Mouse (Mus musculus): Measurements from ENCODE around the gene Hoxa3. TPM values are rescaled to one million over a fixed set of nuclear protein-coding genes. Genes with fewer than 3 reads are reported as not detected.
A peak's percentile ranks its signal among the peaks of the same experiment; 100 is the strongest.

Gene Hoxa3
- polyA plus RNA-seq, 1 experiment from 2014 or later: 0.91 TPM

GRCm38 (mm10) chr6:52180726-52181125 is 32.4 kb downstream of the Hoxa3 start:
- Histone ChIP-seq H3K9ac (replicated peaks; ENCODE audit: low read length) (no peak overlapping the region), H3K4me3 (ENCODE audit: low read depth, low read length) (no peak overlapping the region), H3K27ac (replicated peaks; ENCODE audit: low read depth, low read length) (no peak overlapping the region), H3K9me3 (replicated peaks; ENCODE audit: control insufficient read depth, low read length) (no peaks in the 10 kb centered on the region), H3K27me3 (ENCODE audit: control insufficient read depth, insufficient read depth, low read length) (peaks cover 99% of the 10 kb centered on the region), H3K4me1 (ENCODE audit: control insufficient read depth, insufficient read depth, low read length) (peaks cover 1% of the 10 kb centered on the region), H3K4me2 (ENCODE audit: low read depth, low read length) (no peak overlapping the region), H3K36me3 (replicated peaks; ENCODE audit: control insufficient read depth, insufficient read depth, low read depth, low read length) (no peaks in the 10 kb centered on the region)
- DNase-seq (ENCODE audit: low spot score): no peak
- 9% methylated on average over 3 of the region's 3 CpGs for WGBS
- ATAC-seq (replicated peaks; ENCODE audit: insufficient number of reproducible peaks, low FRiP score, low TSS enrichment, low read depth): no peak

DNA sequence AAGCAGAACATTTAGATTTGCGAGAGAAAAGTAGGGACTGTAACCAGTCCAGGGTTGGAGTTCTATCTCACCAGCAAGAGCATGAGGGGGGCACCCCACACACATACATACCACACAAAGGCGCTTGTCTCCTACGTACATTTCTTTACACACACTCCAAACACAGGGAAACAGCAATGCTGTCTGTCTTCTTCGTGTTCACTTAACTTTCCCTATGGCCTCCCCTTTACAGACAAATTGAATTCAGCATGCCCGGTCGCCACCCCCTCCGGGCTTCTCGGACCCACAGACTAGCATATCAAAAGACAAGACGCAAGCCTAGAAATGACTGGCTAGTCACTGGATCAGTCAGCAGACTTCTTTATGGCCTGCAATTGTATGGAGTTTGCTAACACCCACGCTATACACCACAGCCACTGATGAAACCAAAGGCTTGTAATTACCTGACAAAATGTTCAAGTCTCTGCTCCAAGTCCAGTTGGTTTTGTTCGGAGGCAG is 32.9 kb downstream of the Hoxa3 start:
- peaks cover 98% of the 10 kb centered on the region for H3K27me3 ChIP-seq (ENCODE audit: control insufficient read depth, insufficient read depth, low read length)
- ATAC-seq (replicated peaks; ENCODE audit: insufficient number of reproducible peaks, low FRiP score, low TSS enrichment, low read depth) (no peak), DNase-seq (ENCODE audit: low spot score) (no peak)
- no peak overlapping the region for H3K27ac ChIP-seq (replicated peaks; ENCODE audit: low read depth, low read length)
- peaks cover 4% of the 10 kb centered on the region for H3K4me1 ChIP-seq (ENCODE audit: control insufficient read depth, insufficient read depth, low read length)
- H3K4me3 ChIP-seq (ENCODE audit: low read depth, low read length): 0 out of 2 replicates have a peak overlapping the region, but pooled peaks have one; percentile 2
- no peak overlapping the region for H3K4me2 ChIP-seq (ENCODE audit: low read depth, low read length)
- 1% methylated on average over 11 of the region's 11 CpGs for WGBS
- no peaks in the 10 kb centered on the region for H3K9me3 ChIP-seq (replicated peaks; ENCODE audit: control insufficient read depth, low read length)
- no peak overlapping the region for H3K9ac ChIP-seq (replicated peaks; ENCODE audit: low read length)
- H3K36me3 ChIP-seq (replicated peaks; ENCODE audit: control insufficient read depth, insufficient read depth, low read depth, low read length): no peaks in the 10 kb centered on the region

GRCm38 (mm10) chr6:52179690-52180089 is 33.4 kb downstream of the Hoxa3 start:
- Histone ChIP-seq H3K4me1 (ENCODE audit: control insufficient read depth, insufficient read depth, low read length) (peaks cover 4% of the 10 kb centered on the region), H3K27me3 (ENCODE audit: control insufficient read depth, insufficient read depth, low read length) (peaks cover 98% of the 10 kb centered on the region), H3K4me3 (ENCODE audit: low read depth, low read length) (0 out of 2 replicates have a peak overlapping the region, but pooled peaks have one; percentile 2), H3K9me3 (replicated peaks; ENCODE audit: control insufficient read depth, low read length) (no peaks in the 10 kb centered on the region), H3K27ac (replicated peaks; ENCODE audit: low read depth, low read length) (no peak overlapping the region), H3K9ac (replicated peaks; ENCODE audit: low read length) (no peak overlapping the region), H3K36me3 (replicated peaks; ENCODE audit: control insufficient read depth, insufficient read depth, low read depth, low read length) (no peaks in the 10 kb centered on the region), H3K4me2 (ENCODE audit: low read depth, low read length) (no peak overlapping the region)
- ATAC-seq (replicated peaks; ENCODE audit: insufficient number of reproducible peaks, low FRiP score, low TSS enrichment, low read depth) (no peak), DNase-seq (ENCODE audit: low spot score) (no peak)
- WGBS: 2% methylated on average over 10 of the region's 10 CpGs

DNA sequence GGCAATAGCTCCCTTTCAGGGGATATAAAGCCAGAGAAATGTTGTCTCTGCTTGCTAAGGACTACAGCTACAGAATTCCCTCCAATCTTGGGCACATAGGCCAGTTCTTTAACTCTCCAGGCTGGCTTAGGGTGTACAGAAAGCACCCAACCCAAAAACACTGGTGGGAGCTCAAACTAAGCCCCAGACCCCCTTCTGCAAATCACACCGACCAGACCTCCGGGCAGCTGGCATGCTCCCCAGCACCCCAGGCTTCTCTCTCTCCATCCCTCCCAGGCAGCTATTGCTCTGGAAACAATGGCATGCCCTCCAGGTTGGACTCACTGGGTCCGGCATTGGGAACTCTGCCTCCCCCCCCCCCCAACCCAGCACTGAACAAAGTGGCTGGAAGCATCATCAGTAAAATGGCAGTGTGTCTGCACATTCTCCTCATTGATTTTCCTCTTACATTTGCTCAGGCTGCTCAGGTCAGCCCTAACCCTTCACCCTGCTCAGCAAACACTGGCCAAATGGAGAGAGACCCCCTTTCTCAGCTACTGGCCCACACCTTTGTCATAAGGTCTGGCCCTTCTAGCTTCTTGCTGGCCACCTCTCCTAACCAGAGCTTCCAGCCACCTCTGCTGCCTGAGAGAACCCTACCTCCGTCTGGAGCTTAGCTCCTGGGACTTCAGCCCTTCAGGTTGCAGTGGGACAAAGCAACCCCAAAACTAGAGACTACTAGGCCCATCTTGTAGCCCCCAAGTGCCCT is 34.0 kb downstream of the Hoxa3 start:
- ATAC-seq (replicated peaks; ENCODE audit: insufficient number of reproducible peaks, low FRiP score, low TSS enrichment, low read depth) (no peak), DNase-seq (ENCODE audit: low spot score) (no peak)
- no peak overlapping the region for H3K27ac ChIP-seq (replicated peaks; ENCODE audit: low read depth, low read length)
- no peak overlapping the region for H3K4me3 ChIP-seq (ENCODE audit: low read depth, low read length)
- peaks cover 94% of the 10 kb centered on the region for H3K27me3 ChIP-seq (ENCODE audit: control insufficient read depth, insufficient read depth, low read length)
- H3K4me1 ChIP-seq (ENCODE audit: control insufficient read depth, insufficient read depth, low read length): peaks cover 4% of the 10 kb centered on the region
- H3K4me2 ChIP-seq (ENCODE audit: low read depth, low read length): no peak overlapping the region
- no peaks in the 10 kb centered on the region for H3K36me3 ChIP-seq (replicated peaks; ENCODE audit: control insufficient read depth, insufficient read depth, low read depth, low read length)
- no peaks in the 10 kb centered on the region for H3K9me3 ChIP-seq (replicated peaks; ENCODE audit: control insufficient read depth, low read length)
- H3K9ac ChIP-seq (replicated peaks; ENCODE audit: low read length): 0 out of 2 replicates have a peak overlapping the region, but pooled peaks have one; percentile 15
- WGBS: 0% methylated on average over 4 of the region's 4 CpGs

DNA sequence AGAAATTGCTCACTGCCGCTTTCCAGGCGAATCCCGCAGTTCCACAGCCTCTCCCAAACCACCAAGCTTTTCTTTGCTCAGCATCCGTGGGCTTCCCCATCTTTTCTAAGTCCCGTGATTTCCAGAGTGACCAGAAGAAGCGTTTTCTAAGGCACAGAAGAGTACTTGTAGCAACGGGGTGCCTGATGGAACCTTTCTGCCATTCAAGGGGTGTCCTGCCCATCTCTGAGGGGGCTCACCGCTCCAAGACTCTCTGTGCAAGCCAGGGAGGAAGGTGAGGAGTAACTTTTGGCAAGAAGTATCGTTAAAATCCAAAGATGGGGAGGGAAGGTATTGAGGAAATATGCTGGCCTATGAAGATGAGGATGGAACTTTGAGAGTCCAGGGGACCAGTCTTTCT is 35.3 kb downstream of the Hoxa3 start:
- no peak overlapping the region; the same call in 1 of the 2 replicates for H3K4me3 ChIP-seq (ENCODE audit: low read depth, low read length)
- ATAC-seq (replicated peaks; ENCODE audit: insufficient number of reproducible peaks, low FRiP score, low TSS enrichment, low read depth) (no peak), DNase-seq (ENCODE audit: low spot score) (no peak)
- peaks cover 4% of the 10 kb centered on the region for H3K4me1 ChIP-seq (ENCODE audit: control insufficient read depth, insufficient read depth, low read length)
- no peak overlapping the region for H3K4me2 ChIP-seq (ENCODE audit: low read depth, low read length)
- no peaks in the 10 kb centered on the region for H3K36me3 ChIP-seq (replicated peaks; ENCODE audit: control insufficient read depth, insufficient read depth, low read depth, low read length)
- H3K9ac ChIP-seq (replicated peaks; ENCODE audit: low read length): no peak overlapping the region
- 1% methylated on average over 9 of the region's 9 CpGs for WGBS
- peaks cover 86% of the 10 kb centered on the region for H3K27me3 ChIP-seq (ENCODE audit: control insufficient read depth, insufficient read depth, low read length)
- no peak overlapping the region for H3K27ac ChIP-seq (replicated peaks; ENCODE audit: low read depth, low read length)
- no peaks in the 10 kb centered on the region for H3K9me3 ChIP-seq (replicated peaks; ENCODE audit: control insufficient read depth, low read length)

- peaks cover 4% of the 10 kb centered on the region for H3K4me1 ChIP-seq (ENCODE audit: control insufficient read depth, insufficient read depth, low read length)
- under 1% methylated on average over 36 of the region's 36 CpGs for WGBS
Observed at GRCm38 (mm10) chr6:52177061-52177735, 35.9 kb downstream of the Hoxa3 start, which contains the start of gene 5730596B20Rik. Gene 5730596B20Rik (plus strand): TSS chr6:52177498.

GRCm38 (mm10) chr6:52176391-52176790 is 36.7 kb downstream of the Hoxa3 start:
- Histone ChIP-seq H3K36me3 (replicated peaks; ENCODE audit: control insufficient read depth, insufficient read depth, low read depth, low read length) (no peaks in the 10 kb centered on the region), H3K9me3 (replicated peaks; ENCODE audit: control insufficient read depth, low read length) (no peaks in the 10 kb centered on the region), H3K4me1 (ENCODE audit: control insufficient read depth, insufficient read depth, low read length) (peaks cover 4% of the 10 kb centered on the region), H3K9ac (replicated peaks; ENCODE audit: low read length) (no peak overlapping the region), H3K4me2 (ENCODE audit: low read depth, low read length) (no peak overlapping the region), H3K27ac (replicated peaks; ENCODE audit: low read depth, low read length) (no peak overlapping the region), H3K4me3 (ENCODE audit: low read depth, low read length) (no peak overlapping the region), H3K27me3 (ENCODE audit: control insufficient read depth, insufficient read depth, low read length) (peaks cover 86% of the 10 kb centered on the region)
- no peak for ATAC-seq (replicated peaks; ENCODE audit: insufficient number of reproducible peaks, low FRiP score, low TSS enrichment, low read depth)
- no peak for DNase-seq (ENCODE audit: low spot score)
- WGBS: 2% methylated on average over 6 of the region's 6 CpGs

More at GRCm38 (mm10) chr6:52177061-52177735, 35.9 kb downstream of the Hoxa3 start, which contains the start of gene 5730596B20Rik:
- ATAC-seq (replicated peaks; ENCODE audit: insufficient number of reproducible peaks, low FRiP score, low TSS enrichment, low read depth) (no peak), DNase-seq (ENCODE audit: low spot score) (no peak)
- H3K4me2 ChIP-seq (ENCODE audit: low read depth, low read length): peak within 1 kb of the TSS; percentile 10
- 0 out of 2 replicates have a peak within 1 kb of the TSS, but pooled peaks have one; percentile 28 for H3K9ac ChIP-seq (replicated peaks; ENCODE audit: low read length)
- no peaks in the 10 kb centered on the region for H3K9me3 ChIP-seq (replicated peaks; ENCODE audit: control insufficient read depth, low read length)
- H3K27me3 ChIP-seq (ENCODE audit: control insufficient read depth, insufficient read depth, low read length): peaks cover 86% of the 10 kb centered on the region
- H3K27ac ChIP-seq (replicated peaks; ENCODE audit: low read depth, low read length): peak within 1 kb of the TSS; percentile 13; the same call in 1 of the 2 replicates
- H3K4me3 ChIP-seq (ENCODE audit: low read depth, low read length): peak within 1 kb of the TSS; percentile 15
- no peaks in the 10 kb centered on the region for H3K36me3 ChIP-seq (replicated peaks; ENCODE audit: control insufficient read depth, insufficient read depth, low read depth, low read length)

All from embryonic facial prominence, embryonic 11.5 days (tissue).